Mouse (Mus musculus) gastrocnemius, postnatal 14 days (tissue): ENCODE data around the gene Nat8l. TPM values are rescaled to one million over a fixed set of nuclear protein-coding genes. Genes with fewer than 3 reads are reported as not detected.

Source experiments
- DNase-seq: peaks from one replicate; pipeline ENCODE4 v3.0.0; 2021; ENCODE audit warnings: mixed read lengths
- intact Hi-C: fragments of 180-260 bp; cut with DNase I; formaldehyde crosslinking; loops from one replicate; pipeline ENCODE4 v1.15.1; 2025; ENCODE audit warnings: low total_unique reads
- total RNA-seq, 2 experiments: library from RNA; stranded (reverse); gene quantifications; 2 replicates each; pipeline ENCODE4 v1.2.3; 2021

The Nat8l gene
- total RNA-seq, 2 experiments from 2014 or later, result 0.16 to 0.29 TPM

DNA sequence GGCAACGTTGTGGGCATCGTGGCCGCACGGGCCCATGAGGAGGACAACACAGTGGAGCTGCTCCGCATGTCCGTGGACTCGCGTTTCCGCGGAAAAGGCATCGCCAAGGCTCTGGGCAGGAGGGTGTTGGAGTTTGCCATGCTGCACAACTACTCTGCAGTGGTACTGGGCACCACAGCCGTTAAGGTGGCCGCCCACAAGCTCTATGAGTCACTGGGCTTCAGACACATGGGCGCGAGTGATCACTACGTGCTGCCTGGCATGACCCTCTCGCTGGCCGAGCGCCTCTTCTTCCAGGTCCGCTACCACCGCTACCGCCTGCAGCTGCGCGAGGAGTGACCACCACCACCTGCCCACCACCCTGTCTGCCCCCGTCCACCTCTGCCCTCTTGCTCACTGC is 5.0 kb downstream of the Nat8l start:
- DNase-seq, result no peak
- intact Hi-C loops, result no loop called here

DNA sequence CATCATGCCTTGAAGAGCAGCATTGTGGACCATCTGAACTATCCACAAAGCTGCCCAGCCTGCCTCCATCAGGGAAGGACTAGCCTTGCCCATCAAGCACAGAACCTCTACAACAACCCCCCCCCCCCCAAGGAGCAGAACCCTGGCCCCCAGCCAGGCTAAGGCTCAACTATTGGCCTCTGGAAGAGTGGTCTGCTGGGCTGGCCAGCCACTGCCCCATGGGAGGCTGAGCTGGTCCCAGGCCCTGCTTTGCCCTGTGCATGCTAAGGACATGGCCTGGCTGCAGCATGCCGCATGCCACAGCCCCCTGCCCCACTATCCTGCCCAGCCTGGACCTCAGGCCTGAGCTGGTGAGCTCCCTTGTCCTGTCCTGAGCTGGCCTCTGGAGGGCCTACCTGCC is 5.6 kb downstream of the Nat8l start:
- DNase-seq, result no peak
- intact Hi-C loops, result no loop called here

DNA sequence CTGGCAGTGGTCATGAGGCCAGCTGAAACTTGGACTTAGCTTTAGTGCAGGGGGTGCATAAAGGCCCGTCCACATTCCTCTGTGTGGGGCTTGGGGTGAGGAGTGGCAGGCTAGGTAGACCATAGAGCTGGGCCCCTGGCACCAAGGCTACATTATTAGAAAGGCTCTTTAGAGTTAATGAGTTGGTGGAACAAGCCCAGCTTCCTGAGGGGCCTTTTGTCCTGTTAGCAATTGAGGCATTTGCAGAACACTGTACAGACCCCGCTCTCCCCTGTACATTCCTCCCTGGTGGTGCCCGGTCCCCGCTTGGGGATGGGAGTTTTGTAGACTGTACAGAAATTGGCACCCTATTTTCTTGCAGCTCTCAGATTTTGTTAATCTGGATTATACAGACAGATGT is 6.9 kb downstream of the Nat8l start:
- DNase-seq, result no peak
- intact Hi-C loops, result no loop called here

DNA sequence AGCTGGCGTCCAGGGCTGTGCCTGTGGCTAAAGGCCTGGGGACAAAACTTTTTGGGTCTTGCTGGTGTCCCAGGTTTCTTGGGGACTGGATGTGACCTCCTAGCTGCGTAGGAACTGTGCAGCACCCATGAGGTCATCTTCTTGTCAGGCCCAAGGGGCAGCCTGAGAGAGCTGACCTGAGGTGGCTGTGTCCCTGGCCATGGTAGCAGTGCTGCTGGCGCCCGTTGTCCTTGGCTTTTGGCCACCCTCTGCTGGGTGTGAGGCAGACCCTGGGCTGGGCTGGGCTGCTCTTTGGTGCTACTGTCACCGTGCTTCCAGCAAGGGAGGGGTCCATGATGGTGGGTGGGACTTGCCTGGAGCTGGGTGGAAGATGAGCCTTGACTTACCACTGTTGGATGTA is 8.8 kb downstream of the Nat8l start:
- no peak for DNase-seq
- intact Hi-C loops, result no loop called here

DNA sequence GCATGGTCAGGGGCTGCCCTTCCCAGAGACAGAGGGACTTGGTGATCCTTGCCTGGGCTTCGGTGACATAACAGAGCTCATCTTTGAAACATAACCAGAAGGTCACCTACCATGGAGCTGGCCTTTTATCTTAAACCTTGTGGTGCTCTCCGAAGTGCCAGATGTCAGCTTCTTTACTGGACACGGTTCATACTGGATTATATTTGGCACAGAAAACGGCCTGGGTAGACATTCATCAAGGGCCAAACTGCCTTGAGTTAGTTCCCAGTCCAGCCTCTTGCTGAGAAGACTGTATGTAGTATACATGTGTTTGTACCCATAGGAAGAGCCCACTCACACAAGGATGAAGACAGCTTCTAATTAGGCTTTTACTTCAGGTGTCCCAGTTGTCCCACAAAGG is 11.0 kb downstream of the Nat8l start:
- no peak for DNase-seq
- intact Hi-C loops, result no loop called here

DNA sequence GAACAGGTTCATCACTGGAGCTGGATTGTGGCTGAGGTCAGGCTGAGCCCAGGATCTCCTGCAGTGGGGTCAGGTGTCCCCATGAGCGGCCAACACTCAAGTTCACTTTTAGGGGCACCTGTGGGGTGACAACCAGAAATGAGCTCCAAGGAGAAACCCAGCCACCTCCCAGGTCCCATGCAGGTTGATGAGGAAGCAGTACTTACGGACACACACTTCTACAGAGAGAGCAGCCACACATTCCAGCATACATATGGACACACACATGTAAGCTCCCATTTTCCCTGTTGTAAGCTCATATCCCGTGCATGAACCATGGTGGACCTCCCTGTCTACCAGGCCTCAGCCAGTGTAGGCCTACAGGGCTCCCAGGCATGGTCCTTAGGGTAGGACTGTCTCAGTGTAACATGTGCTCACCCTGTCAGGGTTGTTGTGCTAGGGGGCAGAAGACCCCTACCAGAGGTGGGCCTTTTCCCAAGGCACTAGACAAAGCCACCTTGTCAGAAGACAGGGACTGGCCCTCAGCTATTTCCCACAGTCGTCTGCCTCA is 11.7 kb downstream of the Nat8l start:
- intact Hi-C loops, result no loop called here
- DNase-seq, result no peak

- DNase-seq, result no peak
- intact Hi-C loops, result no loop called here
Observed at GRCm38 (mm10) chr5:34014652-34015051, 18.9 kb downstream of the Nat8l start.

DNA sequence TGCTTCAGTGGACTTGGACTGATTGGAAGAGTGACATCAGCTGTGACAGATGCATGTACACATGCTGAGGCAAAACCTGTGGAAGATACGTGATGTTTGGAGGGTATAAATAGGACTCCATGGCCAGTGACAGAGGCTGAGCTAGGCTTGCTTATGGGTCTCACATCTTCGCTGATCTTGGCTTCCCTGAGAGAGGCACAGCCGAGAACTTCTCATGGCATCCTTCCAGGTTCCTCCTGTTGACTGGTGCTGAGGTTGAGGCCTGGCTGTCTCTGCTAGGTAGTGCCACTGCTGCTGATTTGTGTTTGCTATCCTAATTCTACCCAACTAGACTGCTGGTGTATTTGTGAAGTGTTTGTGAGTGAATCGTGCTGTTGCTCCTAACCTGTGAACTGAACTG is 23.2 kb downstream of the Nat8l start:
- DNase-seq, result no peak
- intact Hi-C loops, result no loop called here

- no peak for DNase-seq
- intact Hi-C loops, result no loop called here
Observed at GRCm38 (mm10) chr5:34030101-34030500, 34.3 kb downstream of the Nat8l start.

DNA sequence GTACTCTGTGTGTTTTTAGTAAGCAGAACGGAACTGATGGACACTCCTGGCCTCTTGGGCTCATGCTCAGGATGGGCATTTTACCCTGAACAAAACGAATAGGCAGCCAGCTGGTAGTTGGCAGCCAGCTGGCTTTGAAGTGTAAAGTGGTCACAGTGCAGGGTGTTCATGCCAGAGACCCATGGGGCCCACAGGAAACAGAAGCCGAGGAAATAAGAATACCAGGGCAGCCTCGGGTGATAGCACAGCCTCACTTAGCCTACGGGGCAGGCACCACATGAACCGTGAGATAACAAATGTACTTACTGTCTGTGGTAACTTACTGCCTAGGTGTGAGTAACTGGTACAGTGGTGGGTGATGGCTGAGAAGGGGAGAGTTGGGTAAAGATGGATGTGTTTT is 35.2 kb downstream of the Nat8l start:
- no peak for DNase-seq
- intact Hi-C loops, result no loop called here

- no peak for DNase-seq
- intact Hi-C loops, result no loop called here
Observed at GRCm38 (mm10) chr5:34032520-34032919, 36.7 kb downstream of the Nat8l start.

Other genes with a start within 250 kb of the Nat8l start
- 10 to 100 TPM; 79.0 to 88.6 TPM for gene Letm1, start 213.2 kb upstream of the Nat8l start, total RNA-seq
- 10 to 100 TPM; 16.2 to 18.3 TPM for gene Nsd2, start 175.3 kb upstream of the Nat8l start, total RNA-seq
- 1 to 10 TPM; 7.0 to 8.6 TPM for gene Nelfa, start 59.6 kb upstream of the Nat8l start, total RNA-seq
- 1 to 10 TPM in 1 of 2 experiments, under 1 TPM in 1; 0.57 to 1.7 TPM for gene Gm1673, start 12.6 kb upstream of the Nat8l start, total RNA-seq
- 1 to 10 TPM; 1.2 to 1.7 TPM for gene Poln, start 173.5 kb downstream of the Nat8l start, total RNA-seq
- gene Haus3, start 173.5 kb downstream of the Nat8l start, total RNA-seq, result 1 to 10 TPM; 3.4 to 3.8 TPM
- 10 to 100 TPM; 46.3 to 56.6 TPM for gene Mxd4, start 191.7 kb downstream of the Nat8l start, total RNA-seq